Mouse (Mus musculus) hindlimb bud, embryonic 11.5 days (tissue): ENCODE results near the gene Phb2.
A peak's percentile ranks its signal among the peaks of the same experiment; 100 is the strongest.

ENCODE experiments used
- DNase-seq: peaks from one replicate; pipeline ENCODE4 v3.0.0-alpha.2; 2012; ENCODE audit warnings: low read depth, low spot score; ENCODE audit errors: extremely low spot score

Gene Phb2

DNA sequence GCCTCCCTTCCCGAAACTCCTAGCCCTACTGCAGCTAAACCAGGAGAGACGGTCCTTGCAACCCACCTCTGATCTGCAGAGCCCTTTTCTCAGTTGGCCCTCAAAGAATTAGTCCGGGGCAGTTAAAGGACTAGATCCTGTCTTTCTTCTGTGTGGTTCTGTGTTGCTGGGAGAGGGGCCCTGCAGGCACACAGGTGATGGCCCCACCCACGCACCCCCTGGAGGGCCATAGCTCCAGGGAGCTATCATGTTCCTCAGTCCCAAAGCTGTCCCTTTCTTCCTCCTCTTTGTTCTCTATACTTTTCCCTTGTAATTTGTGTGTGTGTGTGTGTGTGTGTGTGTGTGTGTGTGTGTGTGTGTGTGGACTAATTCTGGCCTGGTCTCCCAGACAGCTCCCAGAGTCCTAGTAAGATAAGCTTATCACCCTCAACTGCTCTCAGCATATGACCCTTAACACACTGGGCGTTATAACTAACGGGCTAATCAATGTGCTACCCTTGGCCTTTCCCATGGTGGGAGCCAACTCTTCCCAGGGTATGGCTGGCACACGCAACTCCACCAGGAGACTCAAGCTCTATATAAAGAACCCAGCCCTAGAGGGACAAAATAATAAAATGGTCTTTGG is 7.3 kb downstream of the Phb2 start:
- no peak for DNase-seq

DNA sequence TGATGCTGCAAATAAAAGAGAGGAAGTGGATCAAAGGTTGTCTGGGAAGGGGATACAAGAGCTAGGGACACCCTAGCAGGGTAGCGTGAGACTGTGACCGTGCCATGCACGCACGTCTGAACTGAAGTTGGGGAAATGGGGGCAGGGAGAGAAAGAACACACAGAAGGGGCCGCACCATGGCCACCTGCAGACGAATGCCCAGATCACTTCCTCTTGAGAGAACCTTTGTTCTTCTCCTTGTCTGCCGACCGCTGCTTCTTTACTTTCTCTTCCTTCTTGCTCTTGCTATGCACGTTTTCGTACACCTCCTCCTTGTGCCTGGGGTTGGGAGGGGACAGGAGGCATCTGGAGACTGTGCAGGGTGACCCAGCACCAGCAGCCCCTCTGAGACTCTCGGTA is 8.8 kb downstream of the Phb2 start:
- DNase-seq, result no peak

DNA sequence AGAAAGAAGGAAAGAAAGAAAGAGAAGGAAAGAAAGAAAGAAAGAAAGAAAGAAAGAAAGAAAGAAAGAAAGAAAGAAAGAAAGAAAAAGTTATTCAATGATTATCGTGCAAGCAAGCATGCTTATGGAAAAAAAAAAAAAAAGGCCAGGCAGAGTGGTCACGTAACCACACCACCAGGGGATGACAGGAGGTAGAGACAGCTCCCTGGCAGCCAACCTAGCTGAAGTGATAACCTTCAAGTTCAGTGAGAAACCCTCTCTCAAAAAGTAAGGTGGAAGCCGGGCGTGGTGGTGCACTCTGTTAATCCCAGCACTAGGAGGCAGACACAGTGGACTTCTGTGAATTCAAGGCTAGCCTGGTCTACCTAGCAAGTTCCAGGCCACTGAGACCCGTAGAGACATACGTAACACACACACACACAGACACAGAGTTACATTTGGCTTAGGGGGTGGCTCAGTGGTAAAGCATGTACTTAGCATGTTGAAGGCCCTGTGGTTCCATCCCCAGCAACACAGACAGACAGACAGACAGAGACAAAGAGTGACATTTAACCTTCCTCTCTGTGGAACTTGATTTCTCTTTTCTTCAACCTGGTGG is 10.8 kb downstream of the Phb2 start:
- no peak for DNase-seq

DNA sequence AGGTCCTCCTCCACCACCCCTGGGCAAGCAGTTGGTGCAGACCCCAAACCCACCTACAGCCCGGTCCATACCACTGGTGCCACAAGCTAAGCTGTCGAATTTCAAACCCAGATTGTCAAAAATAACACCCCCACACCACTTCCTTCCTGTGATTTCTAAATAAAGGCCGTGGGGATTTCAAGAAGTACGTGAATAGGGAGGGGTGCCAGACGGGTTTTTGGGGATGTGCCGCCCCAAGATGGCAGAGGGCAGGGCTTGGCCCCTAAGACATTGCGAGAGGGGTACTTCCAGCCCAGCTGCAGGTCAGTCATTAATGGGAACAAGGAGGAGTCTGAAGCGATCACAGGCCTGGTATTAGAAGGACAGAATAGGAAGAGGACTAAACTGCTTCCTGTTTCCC is 11.4 kb downstream of the Phb2 start:
- no peak for DNase-seq

DNA sequence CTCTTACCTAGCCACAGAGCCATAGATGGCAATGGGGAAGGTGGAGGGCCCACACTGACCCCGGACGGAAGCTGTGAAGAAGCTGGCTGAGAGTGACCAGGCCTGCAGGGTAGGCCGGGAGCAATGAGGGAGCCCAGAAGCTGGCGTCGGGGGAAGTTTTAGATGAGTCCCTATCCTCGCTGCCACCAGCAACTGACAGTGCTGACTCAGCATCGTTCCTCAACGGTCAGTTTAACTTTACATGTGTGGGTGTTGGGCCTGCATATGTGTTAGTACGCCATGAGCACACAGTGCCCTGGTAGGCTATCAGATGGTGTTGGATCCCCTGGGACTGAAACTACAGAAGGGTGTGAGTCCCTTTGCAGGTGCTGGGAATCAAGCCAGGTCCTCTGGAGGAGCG is 12.3 kb downstream of the Phb2 start:
- DNase-seq, result no peak

DNA sequence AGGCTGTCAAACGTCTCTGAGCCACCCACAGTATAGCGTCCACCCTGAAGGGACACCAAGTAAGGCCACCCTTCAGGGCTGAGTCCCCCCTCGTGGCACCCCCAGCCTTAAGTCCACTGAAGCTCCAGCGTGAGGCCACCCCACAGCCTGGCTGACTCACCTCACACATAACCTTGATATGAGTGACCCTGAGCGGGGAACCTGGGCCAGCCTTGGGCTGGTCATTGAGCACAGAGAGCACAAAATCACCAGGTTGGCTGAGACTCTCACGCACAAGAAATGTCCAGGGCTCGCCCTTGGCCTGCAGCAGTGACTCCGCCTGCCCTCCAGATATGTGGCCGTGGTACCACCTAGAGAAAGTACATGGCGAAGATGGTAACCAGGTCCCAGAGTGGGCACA is 16.5 kb downstream of the Phb2 start:
- DNase-seq, result no peak

DNA sequence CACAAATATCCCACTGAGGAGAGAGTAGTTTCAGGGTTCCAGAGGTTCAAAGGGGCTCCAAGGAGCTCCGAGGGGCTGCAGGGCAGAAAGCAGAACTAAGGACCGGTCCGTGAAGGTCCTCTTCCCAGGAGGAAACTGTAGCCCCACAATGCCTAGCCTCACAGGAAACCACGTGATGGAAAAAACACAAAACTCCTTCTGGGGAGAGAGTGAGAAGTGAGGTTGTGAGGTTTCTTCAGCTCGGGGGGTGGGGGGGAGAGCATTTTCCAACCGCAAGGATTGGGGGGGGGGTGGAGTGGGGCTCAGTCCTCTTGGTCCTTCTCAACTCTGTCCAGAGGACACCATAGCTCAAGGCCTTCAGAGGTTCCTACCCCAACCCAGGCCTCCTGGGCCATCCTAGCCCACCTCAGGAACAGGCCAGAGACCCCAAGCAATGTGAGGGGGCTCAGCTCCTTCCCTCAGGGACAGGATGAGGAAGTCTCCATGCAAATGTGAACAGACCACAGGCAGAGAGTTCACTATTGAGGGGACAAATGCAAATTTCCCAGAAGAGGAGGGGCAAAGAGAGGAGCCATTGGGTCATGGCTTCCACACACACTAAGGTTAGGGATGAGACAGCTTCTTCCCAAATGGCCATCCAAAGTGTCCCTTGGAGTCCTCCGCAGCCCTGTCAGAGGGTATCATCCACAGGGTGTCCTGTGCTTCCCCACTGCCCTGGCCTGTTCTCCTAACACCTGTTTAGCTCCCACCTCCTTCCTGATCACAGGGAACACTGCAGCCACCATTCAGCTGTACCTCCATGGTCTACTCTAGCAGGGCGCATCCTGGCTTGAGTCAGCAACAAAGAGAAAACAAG is 17.9 kb downstream of the Phb2 start:
- DNase-seq, result no peak

DNA sequence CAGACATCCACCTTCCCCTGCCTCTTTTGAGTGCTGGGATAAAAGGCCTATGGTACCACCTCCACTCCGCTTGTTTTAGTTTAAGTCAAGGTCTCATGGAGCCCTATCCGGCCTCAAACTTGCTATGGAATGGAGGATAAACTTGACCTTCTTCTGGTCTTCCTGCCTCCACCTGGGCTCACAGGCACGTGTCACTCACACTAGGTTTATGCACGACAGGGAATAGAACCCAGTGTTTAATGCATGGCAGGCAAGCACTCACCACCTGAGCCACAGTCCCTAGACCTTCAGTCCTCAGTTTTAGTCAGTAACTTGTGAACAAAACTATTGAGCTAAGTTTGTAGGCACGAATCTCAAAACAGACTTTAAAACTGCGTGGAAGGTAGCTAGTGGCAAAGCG is 18.9 kb downstream of the Phb2 start:
- DNase-seq, result no peak

DNA sequence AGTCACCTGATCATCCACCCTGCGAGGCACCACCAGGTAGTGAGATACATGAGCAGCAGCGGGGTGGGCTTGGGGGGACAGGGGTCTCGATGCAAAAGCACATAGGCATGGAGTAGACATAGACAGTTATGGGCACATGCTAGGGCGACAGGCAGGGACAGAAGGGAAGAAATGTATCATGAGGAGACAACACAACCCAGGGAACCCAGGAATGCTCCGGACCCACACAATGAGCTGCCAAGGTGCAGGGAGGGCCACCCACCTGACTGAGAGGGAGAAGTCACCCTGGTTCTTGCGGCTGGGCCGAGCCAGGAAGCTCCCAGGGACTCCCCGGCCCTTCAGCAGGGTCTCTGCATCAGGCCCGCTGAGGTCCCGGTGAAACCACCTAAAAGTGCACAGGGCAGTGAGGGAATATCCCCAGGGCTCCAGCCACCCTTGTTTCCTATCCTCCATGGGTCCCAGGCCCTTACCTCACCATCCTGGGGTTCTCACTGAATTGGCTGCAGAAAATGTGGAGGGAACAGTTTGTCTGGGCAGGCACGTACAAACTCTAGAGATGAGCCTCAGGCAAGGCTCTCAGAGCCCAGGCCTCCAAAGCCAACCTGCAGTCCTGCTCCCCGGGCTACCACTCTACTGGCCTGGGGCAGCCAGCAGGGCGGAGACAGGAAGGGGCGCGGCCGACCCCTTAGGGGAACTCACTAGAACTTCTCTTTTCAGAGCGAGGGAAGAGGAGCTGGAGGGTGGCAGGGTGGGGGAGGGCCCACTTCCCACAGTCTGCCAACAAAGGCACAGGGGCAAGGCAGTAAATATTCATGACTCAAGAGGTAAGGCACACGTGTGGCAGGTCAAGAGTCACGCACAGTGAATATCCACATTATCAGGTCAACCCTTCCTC is 20.6 kb downstream of the Phb2 start:
- no peak for DNase-seq

DNA sequence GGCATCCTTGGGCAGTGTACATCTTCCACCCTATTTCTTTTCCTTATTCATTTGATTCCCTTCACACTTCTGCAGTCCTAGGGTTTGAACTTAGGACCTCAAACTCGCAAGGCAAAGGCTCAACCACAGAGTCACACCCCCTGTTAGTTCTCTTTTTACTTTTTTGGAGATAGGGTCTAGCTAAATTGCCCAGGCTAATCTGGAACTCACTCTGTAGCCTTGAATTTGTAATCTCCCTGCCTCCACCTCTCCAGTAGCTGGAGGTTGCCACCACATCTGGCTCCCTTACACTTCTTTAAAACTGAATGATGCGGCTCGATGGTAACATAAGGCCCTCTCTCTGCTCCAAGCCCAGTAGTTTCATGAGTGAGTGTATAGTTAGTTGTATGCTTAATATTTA is 22.3 kb downstream of the Phb2 start:
- no peak for DNase-seq

DNA sequence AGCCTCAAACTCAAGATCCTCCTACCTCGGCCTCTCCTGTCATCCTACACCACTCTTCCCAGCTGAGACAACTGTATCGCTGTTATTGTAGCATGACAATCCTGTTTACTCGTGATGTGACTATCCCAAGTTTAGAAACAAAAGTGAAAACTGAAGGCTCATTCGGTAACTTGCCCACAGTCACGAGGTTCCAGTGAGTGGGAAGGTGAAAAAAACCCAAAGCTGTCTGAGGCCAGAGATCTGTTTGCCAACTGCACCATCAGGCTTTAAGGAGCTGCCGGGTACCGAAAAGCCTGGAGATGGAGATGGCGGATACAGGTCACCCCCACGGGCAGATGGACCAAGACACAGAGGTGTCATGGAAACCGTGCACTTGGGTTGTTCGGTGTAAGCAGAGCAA is 24.9 kb downstream of the Phb2 start:
- DNase-seq, result no peak

DNA sequence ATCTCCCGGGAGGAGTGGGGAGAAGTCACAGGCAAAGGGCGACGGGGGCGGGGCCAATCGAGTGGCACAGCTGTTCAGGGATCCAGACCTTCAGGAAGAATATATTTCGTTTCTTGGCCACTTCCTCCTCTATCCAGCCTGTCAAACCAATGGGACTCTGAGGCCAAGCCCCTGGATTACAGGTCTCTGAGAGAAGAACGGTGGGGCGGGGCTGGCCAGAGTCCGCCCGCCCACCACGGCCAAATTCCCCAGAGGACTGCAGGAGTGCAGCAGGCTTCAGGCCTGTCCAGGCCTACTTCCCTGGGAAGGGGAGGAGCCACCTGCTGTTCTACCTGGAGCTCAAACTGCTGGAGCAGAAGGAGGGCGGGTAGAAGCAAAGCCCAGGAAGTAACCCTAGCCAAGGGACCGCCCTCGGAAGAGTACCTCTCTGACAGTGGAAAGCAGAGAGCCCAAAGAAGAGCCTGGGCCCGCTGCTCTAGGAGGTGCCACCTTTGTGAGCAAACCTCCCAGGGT is 26.4 kb downstream of the Phb2 start, which contains the start of gene Ptpn6:
Gene Ptpn6, minus strand, starts transcription at position 204 of the 513 bp plus-strand sequence.
- no peak for DNase-seq

DNA sequence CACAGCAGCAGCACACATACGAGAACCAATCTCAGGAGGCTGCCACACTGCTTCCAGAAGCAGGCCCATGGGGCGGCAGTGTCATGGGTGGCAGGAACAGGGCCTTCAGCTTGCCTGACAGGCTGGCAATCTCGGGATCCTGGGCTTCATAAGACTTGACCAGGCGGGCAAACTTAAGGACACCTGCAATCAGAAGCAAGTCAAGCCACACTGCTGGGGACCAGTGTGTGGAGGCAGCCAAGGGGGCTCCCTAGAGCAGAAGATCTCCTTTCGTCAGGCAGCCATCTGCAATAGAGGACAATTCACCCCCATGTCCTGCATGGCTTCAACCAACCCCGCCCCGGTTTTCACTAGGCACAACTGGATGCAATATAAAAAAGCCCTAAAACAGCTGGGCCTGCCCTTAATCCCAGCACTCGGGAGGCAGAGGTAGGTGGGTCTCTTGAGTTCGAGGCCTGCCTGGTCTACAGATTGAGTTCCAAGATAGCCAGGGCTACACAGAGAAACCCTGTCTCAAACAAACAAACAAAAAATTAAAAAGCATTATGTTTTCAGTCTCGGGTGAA is 27.2 kb downstream of the Phb2 start:
- DNase-seq, result no peak

DNA sequence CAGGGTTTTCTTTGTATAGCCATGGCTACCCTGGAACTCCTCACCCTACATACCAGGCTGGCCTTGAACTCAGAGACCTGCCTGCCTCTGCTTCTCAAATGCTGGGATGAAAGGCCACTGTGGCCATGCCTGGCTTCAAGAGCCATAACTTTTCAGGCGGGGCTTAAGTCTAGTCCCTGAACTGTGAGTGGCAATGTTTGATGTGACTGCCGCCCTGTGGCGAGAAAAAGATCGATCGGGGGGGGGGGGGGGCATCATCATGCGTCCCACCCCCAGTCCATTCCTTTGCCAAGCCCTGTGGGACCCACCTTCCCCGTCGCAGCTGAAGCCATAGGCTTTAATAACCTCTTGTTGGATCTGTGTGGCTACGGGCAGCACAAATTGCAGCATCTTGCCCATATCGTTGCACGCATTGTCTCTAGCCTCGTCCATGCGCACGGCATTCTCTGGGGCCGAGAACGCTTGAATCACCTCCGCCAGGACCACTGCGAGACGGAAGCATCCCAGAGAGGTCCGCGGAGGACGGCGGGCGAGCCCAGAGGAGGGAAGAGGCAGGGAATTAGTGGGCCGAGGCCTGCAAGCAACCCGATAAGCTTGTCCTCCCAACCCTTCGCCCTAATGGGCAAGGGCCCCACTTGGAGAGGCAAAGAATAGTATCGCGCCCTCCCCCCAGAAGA is 28.2 kb downstream of the Phb2 start:
- DNase-seq, result no peak

DNA sequence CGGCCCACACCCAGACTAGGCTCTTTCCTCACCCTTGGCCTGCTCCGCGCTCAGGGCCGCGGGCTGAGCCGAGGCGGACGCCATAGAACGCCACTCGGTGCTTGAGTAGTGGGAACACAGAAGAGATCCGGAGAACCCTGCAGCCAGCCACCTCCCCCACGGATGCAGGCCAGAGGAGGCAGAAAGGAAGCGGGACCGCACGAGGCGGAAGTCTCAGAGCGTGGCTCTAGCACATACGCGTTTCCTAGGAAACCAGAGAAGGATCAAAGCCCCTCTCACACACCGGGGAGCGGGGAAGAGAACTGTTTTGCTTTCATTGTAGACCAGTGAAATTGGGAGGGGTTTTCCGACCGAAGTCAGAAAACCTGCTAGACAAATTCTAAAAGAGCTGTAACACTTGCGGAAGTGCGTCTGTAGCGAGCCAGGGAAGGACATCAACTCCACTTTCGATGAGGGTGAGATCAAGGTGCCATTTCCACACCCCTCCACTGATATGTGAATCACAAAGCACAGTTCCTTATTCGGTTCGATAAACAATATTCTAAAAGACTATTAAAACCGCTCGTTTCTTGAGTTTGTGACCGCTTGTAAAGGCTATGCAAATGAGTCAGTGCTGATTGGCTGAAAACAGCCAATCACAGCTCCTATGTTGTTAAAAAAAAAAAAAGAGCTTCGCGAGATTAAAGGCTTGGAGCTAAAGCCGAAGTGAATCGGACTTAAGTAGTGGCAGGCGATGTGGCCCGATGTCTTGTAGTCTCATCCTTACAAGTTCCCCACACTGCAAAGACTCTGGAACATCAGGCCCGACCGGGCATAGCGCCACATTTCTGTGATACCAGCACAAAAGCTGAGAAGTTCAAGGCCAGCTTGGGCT is 29.0 kb downstream of the Phb2 start, which contains the start of gene Grcc10:
Gene Grcc10, minus strand, starts transcription at position 487 of the 874 bp plus-strand sequence.
- DNase-seq, result peak; percentile 96

DNA sequence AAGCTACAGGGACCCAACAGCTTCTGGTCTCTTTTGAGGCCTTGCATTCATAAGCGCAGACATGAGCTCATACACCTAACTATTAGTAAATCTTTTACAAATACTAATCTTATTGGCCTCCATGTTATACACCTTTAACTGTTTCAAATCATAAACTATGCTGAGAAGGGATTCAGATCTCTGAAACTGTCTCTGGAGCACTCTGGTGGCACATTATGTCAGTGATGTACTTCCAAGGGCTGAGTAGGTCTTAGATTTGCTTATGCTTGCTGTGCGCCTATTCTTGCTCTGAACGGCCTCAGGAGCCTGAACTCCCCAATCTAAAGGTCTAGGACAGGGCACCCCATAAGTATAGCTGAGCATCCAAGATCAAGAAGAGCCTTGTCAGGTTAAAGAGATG is 29.7 kb downstream of the Phb2 start:
- DNase-seq, result no peak

DNA sequence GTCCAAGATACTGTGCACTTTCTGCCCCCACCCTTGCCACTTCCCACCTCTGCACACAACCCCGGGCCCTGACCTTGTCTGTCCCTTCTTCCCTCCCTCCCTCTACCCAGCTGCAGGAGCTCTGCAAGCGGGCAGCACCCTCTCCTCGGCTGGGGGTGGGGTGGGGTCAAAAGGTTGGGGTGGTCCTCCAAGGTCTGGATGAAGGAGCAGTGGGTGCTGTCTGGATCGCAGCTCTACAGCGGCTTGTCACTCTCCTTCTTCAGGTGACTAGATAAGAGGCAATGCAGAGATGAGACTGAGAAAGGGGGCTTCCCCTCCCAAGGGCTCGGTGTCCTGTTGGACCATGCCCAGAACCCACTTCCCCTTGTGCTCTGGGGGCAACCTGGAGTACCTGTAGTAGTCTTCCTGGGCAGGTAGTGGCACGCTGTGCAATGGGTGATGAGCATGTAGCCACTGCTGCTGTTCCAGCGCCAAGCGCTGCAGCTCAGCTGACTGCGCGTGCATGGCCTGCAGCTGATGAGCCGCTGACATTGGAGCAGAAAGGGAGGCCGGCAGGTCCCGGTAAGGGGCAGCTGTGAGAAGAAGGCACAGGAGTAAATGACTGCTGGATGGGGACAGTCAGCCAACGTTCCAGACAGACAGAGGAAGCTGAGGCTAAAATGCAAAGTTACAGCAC is 30.8 kb downstream of the Phb2 start:
- no peak for DNase-seq

DNA sequence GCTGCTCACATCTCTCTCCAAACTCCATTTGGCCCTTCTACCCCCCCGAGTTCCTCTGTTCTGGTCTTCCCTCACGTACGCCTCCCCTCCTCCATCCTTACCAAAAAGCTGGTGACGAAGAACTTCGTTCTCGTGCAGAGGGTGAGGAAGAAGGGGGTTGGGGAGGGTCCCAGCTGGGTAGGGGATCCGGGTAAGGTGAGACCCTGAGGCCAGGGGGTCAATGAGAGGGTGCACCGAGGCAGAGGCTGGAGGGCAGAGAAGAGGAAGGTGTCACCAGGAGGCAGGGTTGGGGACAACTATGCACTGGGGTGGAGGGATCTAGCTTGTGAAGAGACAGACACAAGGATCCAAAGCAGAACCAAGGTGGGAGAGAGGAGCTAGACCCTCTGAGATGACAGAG is 31.5 kb downstream of the Phb2 start:
- DNase-seq, result no peak
